Mouse (Mus musculus): ENCODE results near the gene Milr1. TPM values are rescaled to one million over a fixed set of nuclear protein-coding genes. Genes with fewer than 3 reads are reported as not detected.
"Not testable (repeated sequence)": the region's sequence is repeated elsewhere in the genome, so short reads cannot be mapped to it uniquely, and the experiment has no call there.

Milr1 gene
- polyA plus RNA-seq, 1 experiment from 2014 or later, result 0.72 TPM

DNA sequence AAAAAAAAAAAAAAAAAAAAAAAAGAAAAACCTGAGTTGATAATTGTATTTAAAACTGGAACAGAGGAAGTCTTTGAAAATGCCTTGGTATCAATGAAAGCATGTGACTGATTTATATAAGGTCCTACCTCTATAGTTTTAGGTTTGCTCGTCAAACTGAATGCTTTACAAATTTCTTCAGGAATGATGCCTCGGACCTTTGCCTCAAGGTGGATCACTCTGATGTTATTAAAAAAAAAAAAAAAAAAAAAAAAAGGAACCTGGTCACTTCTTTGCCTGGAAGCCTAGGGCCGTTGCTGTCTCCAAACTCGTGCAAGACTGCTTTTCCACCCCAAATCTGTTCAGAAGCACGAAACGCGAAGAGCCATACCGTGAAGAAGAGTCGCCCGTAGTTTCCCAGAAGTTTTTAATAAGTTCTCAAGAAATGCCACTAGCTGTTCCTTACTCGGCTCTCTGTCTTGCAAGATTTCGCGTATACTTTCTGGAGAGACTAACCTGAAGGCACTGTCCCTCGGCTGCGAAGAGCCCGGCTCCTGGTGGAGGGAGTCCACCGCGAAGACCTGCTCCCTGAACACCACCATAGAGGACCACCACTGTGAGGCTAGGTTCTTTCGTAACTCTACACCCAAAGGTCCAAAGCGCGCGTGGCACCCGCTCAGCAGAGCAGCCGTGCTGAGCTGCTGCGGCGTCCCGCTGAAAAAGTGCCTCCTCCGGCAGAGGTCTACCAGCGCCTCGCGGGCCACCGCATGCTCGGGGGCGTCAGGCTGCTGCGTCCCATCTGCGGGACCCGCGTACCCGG lies 27.8 kb downstream of the Milr1 start:
- peak; percentile 83; the same call in 1 of the 2 replicates for ATAC-seq
- H3K4me2 ChIP-seq (ENCODE audit: low read length), result peak overlapping the region; percentile 61
- no peaks in the 10 kb centered on the region for H3K27me3 ChIP-seq (replicated peaks; ENCODE audit: control insufficient read depth, insufficient read depth, low read length)
- peaks cover 13% of the 10 kb centered on the region for H3K4me1 ChIP-seq (replicated peaks; ENCODE audit: control insufficient read depth, insufficient read depth, low read length)
- WGBS, result 2% methylated on average over 39 of the region's 39 CpGs
- peak overlapping the region; percentile 78 for H3K4me3 ChIP-seq (replicated peaks; ENCODE audit: low read length)
- peaks cover 24% of the 10 kb centered on the region for H3K36me3 ChIP-seq (ENCODE audit: control insufficient read depth, insufficient read depth)
- peak overlapping the region; percentile 92 for H3K27ac ChIP-seq (ENCODE audit: low read length)
- H3K9me3 ChIP-seq (ENCODE audit: control insufficient read depth, low read length), result no peaks in the 10 kb centered on the region
- peak overlapping the region; percentile 79 for H3K9ac ChIP-seq (replicated peaks; ENCODE audit: low read depth, low read length)

GRCm38 (mm10) chr11:106779388-106780088 lies 28.5 kb downstream of the Milr1 start, which contains the start of gene Polg2:
Polg2 (minus strand) TSS chr11:106779537.
- Histone ChIP-seq H3K27me3 (replicated peaks; ENCODE audit: control insufficient read depth, insufficient read depth, low read length) (no peaks in the 10 kb centered on the region), H3K36me3 (ENCODE audit: control insufficient read depth, insufficient read depth) (peaks cover 31% of the 10 kb centered on the region)
- ATAC-seq, result peak; percentile 100

GRCm38 (mm10) chr11:106780089-106780425 lies 29.0 kb downstream of the Milr1 start:
- Histone ChIP-seq H3K4me1 (replicated peaks; ENCODE audit: control insufficient read depth, insufficient read depth, low read length) (peaks cover 16% of the 10 kb centered on the region), H3K9me3 (ENCODE audit: control insufficient read depth, low read length) (no peaks in the 10 kb centered on the region), H3K27me3 (replicated peaks; ENCODE audit: control insufficient read depth, insufficient read depth, low read length) (no peaks in the 10 kb centered on the region), H3K9ac (replicated peaks; ENCODE audit: low read depth, low read length) (peak overlapping the region; percentile 79; the same call in 1 of the 2 replicates), H3K4me2 (ENCODE audit: low read length) (no peak overlapping the region; the same call in 1 of the 2 replicates), H3K4me3 (replicated peaks; ENCODE audit: low read length) (no peak overlapping the region), H3K27ac (ENCODE audit: low read length) (peak overlapping the region; percentile 92), H3K36me3 (ENCODE audit: control insufficient read depth, insufficient read depth) (peaks cover 35% of the 10 kb centered on the region)
- WGBS, result 70% methylated on average over 4 of the region's 4 CpGs
- ATAC-seq, result no peak

More at GRCm38 (mm10) chr11:106779388-106780088, 28.5 kb downstream of the Milr1 start, which contains the start of gene Polg2:
- 2% methylated on average over 30 of the region's 30 CpGs for WGBS
- Histone ChIP-seq H3K4me3 (replicated peaks; ENCODE audit: low read length) (peak within 1 kb of the TSS; percentile 78), H3K9ac (replicated peaks; ENCODE audit: low read depth, low read length) (peak within 1 kb of the TSS; percentile 79), H3K4me2 (ENCODE audit: low read length) (peak within 1 kb of the TSS; percentile 61), H3K4me1 (replicated peaks; ENCODE audit: control insufficient read depth, insufficient read depth, low read length) (peaks cover 13% of the 10 kb centered on the region), H3K9me3 (ENCODE audit: control insufficient read depth, low read length) (no peaks in the 10 kb centered on the region), H3K27ac (ENCODE audit: low read length) (peak within 1 kb of the TSS; percentile 92)

DNA sequence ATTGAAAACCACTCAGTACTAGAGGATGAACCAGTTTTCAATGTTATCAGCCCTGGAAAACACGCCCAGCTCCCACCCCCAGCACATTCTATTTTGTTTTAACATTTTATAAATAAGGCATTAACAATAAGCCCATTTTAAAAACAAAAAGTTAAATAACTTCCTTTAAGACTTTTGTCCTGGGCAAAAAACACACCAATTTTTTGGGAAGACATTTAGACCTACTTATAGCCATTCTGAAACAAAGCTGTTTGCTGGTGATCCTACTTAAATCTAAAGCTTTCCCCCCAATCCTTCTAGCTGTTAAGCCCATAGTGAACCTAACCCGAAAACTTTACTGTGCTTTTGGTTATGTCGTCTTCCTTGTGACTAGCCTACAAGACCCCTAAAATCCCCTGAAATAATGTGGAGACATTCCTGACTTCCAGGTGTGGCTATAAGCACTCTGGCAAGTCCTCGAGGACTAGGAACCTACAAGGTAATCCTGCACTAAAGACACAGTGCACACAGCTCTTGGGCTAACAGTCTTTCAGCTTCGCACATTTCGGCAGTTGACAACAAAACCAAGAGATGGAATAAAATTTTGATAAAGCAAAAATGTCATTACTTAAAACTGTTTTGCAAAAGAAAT lies 29.7 kb downstream of the Milr1 start:
- H3K4me3 ChIP-seq (replicated peaks; ENCODE audit: low read length), result no peak overlapping the region
- H3K36me3 ChIP-seq (ENCODE audit: control insufficient read depth, insufficient read depth), result peaks cover 36% of the 10 kb centered on the region
- H3K27ac ChIP-seq (ENCODE audit: low read length), result no peak overlapping the region
- peaks cover 23% of the 10 kb centered on the region for H3K4me1 ChIP-seq (replicated peaks; ENCODE audit: control insufficient read depth, insufficient read depth, low read length)
- H3K27me3 ChIP-seq (replicated peaks; ENCODE audit: control insufficient read depth, insufficient read depth, low read length), result no peaks in the 10 kb centered on the region
- no peak for ATAC-seq
- no peak overlapping the region for H3K9ac ChIP-seq (replicated peaks; ENCODE audit: low read depth, low read length)
- H3K9me3 ChIP-seq (ENCODE audit: control insufficient read depth, low read length), result no peaks in the 10 kb centered on the region
- H3K4me2 ChIP-seq (ENCODE audit: low read length), result no peak overlapping the region
- WGBS, result 74% methylated on average over 6 of the region's 6 CpGs

DNA sequence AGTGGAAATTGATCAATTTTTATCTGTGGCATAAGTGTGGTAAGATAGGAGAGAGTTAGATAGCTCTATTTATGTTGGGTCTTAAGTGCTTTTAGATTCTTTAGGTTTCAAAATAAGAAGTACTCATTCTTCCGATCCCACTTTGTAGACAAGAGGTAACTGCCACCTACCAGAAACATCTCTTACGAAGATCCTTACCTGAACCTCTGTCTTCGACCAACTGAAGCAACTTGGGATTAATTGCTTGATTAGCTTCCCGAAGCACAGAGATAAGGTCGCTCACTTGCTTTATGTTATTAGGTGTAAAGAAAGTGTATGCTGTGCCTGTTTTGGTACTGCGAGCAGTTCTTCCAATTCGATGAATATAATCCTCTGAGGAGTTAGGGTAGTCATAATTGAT lies 31.2 kb downstream of the Milr1 start:
- not testable (repeated sequence) for H3K9ac ChIP-seq (replicated peaks; ENCODE audit: low read depth, low read length); H3K4me3 ChIP-seq (replicated peaks; ENCODE audit: low read length); H3K27ac ChIP-seq (ENCODE audit: low read length); ATAC-seq; H3K4me2 ChIP-seq (ENCODE audit: low read length); H3K9me3 ChIP-seq (ENCODE audit: control insufficient read depth, low read length); H3K27me3 ChIP-seq (replicated peaks; ENCODE audit: control insufficient read depth, insufficient read depth, low read length)
- H3K4me1 ChIP-seq (replicated peaks; ENCODE audit: control insufficient read depth, insufficient read depth, low read length), result peaks cover 29% of the 10 kb centered on the region
- 90% methylated on average over 7 of the region's 7 CpGs for WGBS
- H3K36me3 ChIP-seq (ENCODE audit: control insufficient read depth, insufficient read depth), result peaks cover 36% of the 10 kb centered on the region

DNA sequence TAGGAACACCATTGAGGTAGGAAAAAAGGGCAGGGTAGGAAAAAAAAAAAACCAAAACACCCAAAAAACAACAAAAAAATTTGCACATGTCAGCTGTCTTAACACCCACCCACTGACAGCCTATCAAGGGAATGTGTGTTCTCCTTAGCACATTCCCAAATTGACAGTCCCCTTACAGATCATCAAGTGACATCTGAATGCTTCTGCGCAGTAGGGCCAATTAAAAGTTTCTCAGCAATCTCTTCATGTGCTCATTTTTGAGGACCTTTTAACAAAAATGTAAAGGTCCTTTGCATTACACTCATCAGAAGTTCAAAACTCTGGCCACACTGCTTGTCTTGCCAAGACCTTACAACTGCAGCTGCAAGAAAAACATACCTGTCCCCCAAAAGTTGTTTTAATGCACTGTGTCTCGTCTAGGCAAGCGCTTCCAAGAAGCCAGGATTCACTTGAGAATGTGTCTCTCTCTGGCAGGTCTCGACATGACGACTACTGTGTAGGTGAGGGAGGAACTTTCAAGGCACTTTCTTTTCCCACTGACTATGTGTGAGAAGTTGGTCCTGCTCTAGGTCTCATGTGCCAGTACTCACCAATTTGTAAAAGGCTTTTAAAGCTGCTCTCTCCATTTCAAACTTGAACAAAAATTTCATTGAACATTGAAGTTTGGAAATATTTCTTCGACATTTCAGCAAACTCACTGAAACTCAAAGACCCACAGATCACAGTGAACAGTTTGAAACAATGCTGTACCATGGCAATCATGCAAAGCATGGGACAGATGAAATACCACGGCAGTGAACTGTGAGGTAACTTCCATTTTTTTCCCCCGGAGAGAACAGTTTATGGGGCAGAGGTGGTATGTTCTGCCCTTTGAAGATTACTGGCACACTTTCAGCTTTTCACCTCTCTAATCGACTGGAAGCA lies 32.1 kb downstream of the Milr1 start:
- Histone ChIP-seq H3K36me3 (ENCODE audit: control insufficient read depth, insufficient read depth) (peaks cover 36% of the 10 kb centered on the region), H3K4me3 (replicated peaks; ENCODE audit: low read length) (no peak overlapping the region), H3K4me1 (replicated peaks; ENCODE audit: control insufficient read depth, insufficient read depth, low read length) (peaks cover 29% of the 10 kb centered on the region), H3K9me3 (ENCODE audit: control insufficient read depth, low read length) (no peaks in the 10 kb centered on the region), H3K9ac (replicated peaks; ENCODE audit: low read depth, low read length) (no peak overlapping the region), H3K27me3 (replicated peaks; ENCODE audit: control insufficient read depth, insufficient read depth, low read length) (no peaks in the 10 kb centered on the region), H3K27ac (ENCODE audit: low read length) (no peak overlapping the region), H3K4me2 (ENCODE audit: low read length) (no peak overlapping the region)
- 77% methylated on average over 9 of the region's 9 CpGs for WGBS
- no peak for ATAC-seq

- 84% methylated on average over 2 of the region's 2 CpGs for WGBS
- Histone ChIP-seq H3K27me3 (replicated peaks; ENCODE audit: control insufficient read depth, insufficient read depth, low read length) (no peaks in the 10 kb centered on the region), H3K4me3 (replicated peaks; ENCODE audit: low read length) (no peak overlapping the region), H3K9ac (replicated peaks; ENCODE audit: low read depth, low read length) (no peak overlapping the region), H3K27ac (ENCODE audit: low read length) (no peak overlapping the region), H3K4me1 (replicated peaks; ENCODE audit: control insufficient read depth, insufficient read depth, low read length) (peaks cover 26% of the 10 kb centered on the region), H3K36me3 (ENCODE audit: control insufficient read depth, insufficient read depth) (peaks cover 36% of the 10 kb centered on the region), H3K9me3 (ENCODE audit: control insufficient read depth, low read length) (no peaks in the 10 kb centered on the region), H3K4me2 (ENCODE audit: low read length) (no peak overlapping the region)
- ATAC-seq, result no peak
These were observed 33.5 kb downstream of the Milr1 start for GRCm38 (mm10) chr11:106784476-106784875.

DNA sequence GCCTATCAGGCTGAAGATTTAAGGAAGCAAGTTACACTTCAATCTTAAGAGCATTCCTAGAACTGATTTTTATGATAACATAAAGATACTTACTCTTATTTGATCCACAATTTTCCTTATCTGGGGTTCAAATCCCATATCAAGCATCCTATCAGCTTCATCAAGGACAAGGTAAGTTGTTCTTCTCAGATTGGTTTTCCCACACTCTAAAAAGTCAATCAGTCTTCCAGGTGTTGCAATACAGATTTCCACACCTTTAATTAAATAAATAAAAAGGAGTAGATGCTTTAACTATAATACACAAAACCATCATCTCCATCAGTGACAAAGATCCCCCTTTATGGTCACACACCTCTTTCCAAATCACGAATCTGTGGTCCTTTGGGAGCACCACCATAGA lies 34.0 kb downstream of the Milr1 start:
- no peak for ATAC-seq
- Histone ChIP-seq H3K4me1 (replicated peaks; ENCODE audit: control insufficient read depth, insufficient read depth, low read length) (peaks cover 23% of the 10 kb centered on the region), H3K9ac (replicated peaks; ENCODE audit: low read depth, low read length) (no peak overlapping the region), H3K27me3 (replicated peaks; ENCODE audit: control insufficient read depth, insufficient read depth, low read length) (no peaks in the 10 kb centered on the region), H3K4me3 (replicated peaks; ENCODE audit: low read length) (no peak overlapping the region), H3K36me3 (ENCODE audit: control insufficient read depth, insufficient read depth) (peaks cover 36% of the 10 kb centered on the region), H3K9me3 (ENCODE audit: control insufficient read depth, low read length) (no peaks in the 10 kb centered on the region), H3K4me2 (ENCODE audit: low read length) (peak overlapping the region; percentile 9; the same call in 1 of the 2 replicates), H3K27ac (ENCODE audit: low read length) (no peak overlapping the region)
- 77% methylated on average over 1 of the region's 1 CpGs for WGBS
